Mouse (Mus musculus) lung, postnatal 0 days (tissue): ENCODE measurements around the gene Abcg8. TPM values are rescaled to one million over a fixed set of nuclear protein-coding genes. Genes with fewer than 3 reads are reported as not detected.

ENCODE experiments used
- ATAC-seq: fragments of 200-750 bp; cut with Nextera tagmentation; 2 replicates; pipeline ENCODE4 v1.8.0; 2017; ENCODE audit warnings: moderate library complexity
- DNase-seq: peaks from one replicate; pipeline ENCODE4 v3.0.0-alpha.2; 2016; ENCODE audit warnings: low spot score
- H3K27ac ChIP-seq: fragments of 300-500 bp; sonication (generic); 2 replicates; pipeline ENCODE4 v1.5.1; 2014; ENCODE audit warnings: antibody characterized with exemption, mild to moderate bottlenecking, low read length, mixed read lengths
- H3K27me3 ChIP-seq: fragments of 300-500 bp; sonication (generic); replicated peaks from 2 replicates; pipeline ENCODE4 v1.6.1; 2014; ENCODE audit warnings: low read length, mixed read lengths; ENCODE audit not compliant: insufficient read depth
- H3K36me3 ChIP-seq: fragments of 300-500 bp; sonication (generic); 2 replicates; pipeline ENCODE4 v1.6.1; 2014; ENCODE audit warnings: low read length, mixed read lengths; ENCODE audit not compliant: insufficient read depth
- H3K4me1 ChIP-seq: fragments of 300-500 bp; sonication (generic); 2 replicates; pipeline ENCODE4 v1.6.1; 2014; ENCODE audit warnings: antibody characterized with exemption, low read depth, low read length, mixed read lengths; ENCODE audit not compliant: insufficient read depth
- H3K4me2 ChIP-seq: fragments of 300-500 bp; sonication (generic); replicated peaks from 2 replicates; pipeline ENCODE4 v1.6.1; 2014; ENCODE audit warnings: low read depth, mild to moderate bottlenecking, low read length, moderate library complexity, mixed read lengths
- H3K4me3 ChIP-seq: fragments of 300-500 bp; sonication (generic); 2 replicates; pipeline ENCODE4 v1.5.1; 2014; ENCODE audit warnings: low read depth, low read length
- H3K9ac ChIP-seq: fragments of 300-500 bp; sonication (generic); replicated peaks from 2 replicates; pipeline ENCODE4 v1.6.1; 2014; ENCODE audit warnings: low read depth, mild to moderate bottlenecking
- H3K9me3 ChIP-seq: fragments of 300-500 bp; sonication (generic); 2 replicates; pipeline ENCODE4 v1.6.1; 2016; ENCODE audit warnings: low read length, mixed read lengths
- CTCF ChIP-seq: IDR thresholded peaks from 2 replicates; pipeline ENCODE4 v1.5.1; 2016; ENCODE audit warnings: antibody characterized with exemption, mild to moderate bottlenecking
- EP300 ChIP-seq: IDR thresholded peaks from 2 replicates; pipeline ENCODE4 v1.6.1; 2016; ENCODE audit warnings: antibody characterized with exemption, mild to moderate bottlenecking, control low read depth
- WGBS: fragments of 180-500 bp; shearing (Covaris S2); extraction: QIAGEN DNeasy Blood & Tissue Kit; methylation state at CpG from one replicate; pipeline ENCODE4 v1.1.7; 2014; 5-methylcytosine and 5-hydroxymethylcytosine counted together
- polyA plus RNA-seq: library from polyadenylated mRNA; unstranded; fragments of >200 nt; fragmentation: Nextera tagmentation; extraction: Ambion mirVana; gene quantifications from 2 replicates; pipeline ENCODE4 v1.2.1, GENCODE M21; 2015

Gene Abcg8
- polyA plus RNA-seq, 1 experiment from 2014 or later = not detected

- no peak overlapping the region for H3K4me3 ChIP-seq
- no peaks in the 10 kb centered on the region for H3K27me3 ChIP-seq
- no peaks in the 10 kb centered on the region for H3K36me3 ChIP-seq
- H3K9me3 ChIP-seq = no peaks in the 10 kb centered on the region
- TF ChIP-seq EP300 (no peak), CTCF (no peak)
- no peaks in the 10 kb centered on the region; the same call in 1 of the 2 replicates for H3K4me1 ChIP-seq
- DNase-seq (peak; percentile 63), ATAC-seq (peak; percentile 68)
- WGBS = 60% methylated on average over 6 of the region's 6 CpGs
- peak overlapping the region; percentile 32; the same call in 1 of the 2 replicates for H3K27ac ChIP-seq
- H3K9ac ChIP-seq = no peak overlapping the region
- no peak overlapping the region for H3K4me2 ChIP-seq
Measured at GRCm38 (mm10) chr17:84637971-84638370, 38.1 kb upstream of the Abcg8 start.

GRCm38 (mm10) chr17:84639796-84640378 is 36.2 kb upstream of the Abcg8 start:
- H3K9me3 ChIP-seq = no peaks in the 10 kb centered on the region
- no peak for DNase-seq
- H3K4me1 ChIP-seq = no peaks in the 10 kb centered on the region; the same call in 1 of the 2 replicates
- TF ChIP-seq CTCF = no peak
- TF ChIP-seq EP300 = no peak
- no peak for ATAC-seq
- no peak overlapping the region for H3K4me3 ChIP-seq
- 61% methylated on average over 10 of the region's 10 CpGs for WGBS
- H3K4me2 ChIP-seq = no peak overlapping the region
- no peak overlapping the region for H3K9ac ChIP-seq
- H3K27me3 ChIP-seq = no peaks in the 10 kb centered on the region
- no peak overlapping the region for H3K27ac ChIP-seq
- H3K36me3 ChIP-seq = no peaks in the 10 kb centered on the region

GRCm38 (mm10) chr17:84641893-84642292 is 34.2 kb upstream of the Abcg8 start:
- Histone ChIP-seq H3K9ac (no peak overlapping the region), H3K4me2 (no peak overlapping the region), H3K4me1 (no peaks in the 10 kb centered on the region; the same call in 1 of the 2 replicates), H3K27me3 (no peaks in the 10 kb centered on the region), H3K36me3 (no peaks in the 10 kb centered on the region), H3K27ac (no peak overlapping the region), H3K4me3 (no peak overlapping the region), H3K9me3 (no peaks in the 10 kb centered on the region)
- ATAC-seq (no peak), DNase-seq (no peak)
- 43% methylated on average over 3 of the region's 3 CpGs for WGBS
- no peak for TF ChIP-seq EP300
- peak; percentile 79 for TF ChIP-seq CTCF

- DNase-seq (no peak), ATAC-seq (no peak)
- no peak overlapping the region for H3K4me3 ChIP-seq
- no peak overlapping the region for H3K4me2 ChIP-seq
- H3K27ac ChIP-seq = no peak overlapping the region
- no peaks in the 10 kb centered on the region; the same call in 1 of the 2 replicates for H3K4me1 ChIP-seq
- H3K27me3 ChIP-seq = no peaks in the 10 kb centered on the region
- no peaks in the 10 kb centered on the region for H3K36me3 ChIP-seq
- TF ChIP-seq EP300 (no peak), CTCF (no peak)
- no peak overlapping the region for H3K9ac ChIP-seq
- 87% methylated on average over 9 of the region's 9 CpGs for WGBS
- H3K9me3 ChIP-seq = no peaks in the 10 kb centered on the region
Measured at GRCm38 (mm10) chr17:84642324-84642723, 33.8 kb upstream of the Abcg8 start.

- H3K4me1 ChIP-seq = no peaks in the 10 kb centered on the region; the same call in 1 of the 2 replicates
- no peak overlapping the region for H3K4me3 ChIP-seq
- no peak overlapping the region for H3K4me2 ChIP-seq
- no peak overlapping the region for H3K27ac ChIP-seq
- 49% methylated on average over 16 of the region's 16 CpGs for WGBS
- TF ChIP-seq CTCF (no peak), EP300 (no peak)
- no peaks in the 10 kb centered on the region for H3K27me3 ChIP-seq
- H3K9ac ChIP-seq = no peak overlapping the region
- ATAC-seq (no peak), DNase-seq (no peak)
- H3K9me3 ChIP-seq = no peaks in the 10 kb centered on the region
- H3K36me3 ChIP-seq = no peaks in the 10 kb centered on the region
Measured at GRCm38 (mm10) chr17:84644292-84645050, 31.6 kb upstream of the Abcg8 start.

- ATAC-seq (no peak), DNase-seq (no peak)
- Histone ChIP-seq H3K4me2 (no peak overlapping the region), H3K27me3 (no peaks in the 10 kb centered on the region), H3K36me3 (no peaks in the 10 kb centered on the region), H3K4me1 (peaks cover under 1% of the 10 kb centered on the region; the same call in 1 of the 2 replicates), H3K4me3 (no peak overlapping the region), H3K9ac (no peak overlapping the region), H3K9me3 (no peaks in the 10 kb centered on the region), H3K27ac (no peak overlapping the region)
- 44% methylated on average over 9 of the region's 9 CpGs for WGBS
- TF ChIP-seq EP300 (no peak), CTCF (no peak)
Measured at GRCm38 (mm10) chr17:84645119-84645518, 31.0 kb upstream of the Abcg8 start.
